Mouse (Mus musculus): ENCODE measurements around the gene Yipf2. TPM values are rescaled to one million over a fixed set of nuclear protein-coding genes. Genes with fewer than 3 reads are reported as not detected.

Yipf2 gene
- total and polyA plus RNA-seq, 3 experiments = 4.7 to 13.2 (median 6.8) TPM

- no peak for ATAC-seq (ENCODE audit: extremely low read depth, insufficient number of reproducible peaks, low FRiP score, poor library complexity, severe bottlenecking)
- peaks cover 25% of the 10 kb centered on the region for H3K4me1 ChIP-seq (ENCODE audit: insufficient read depth, low read depth, low read length)
- TF ChIP-seq CTCF (IDR thresholded peaks at IDR 0.05; ENCODE audit: low read depth, low read length) = no peak
- TF ChIP-seq POLR2AphosphoS5 (IDR thresholded peaks at IDR 0.05; ENCODE audit: insufficient replicate concordance, low read depth, low read length) = no peak
- TF ChIP-seq TAL1 (conservative IDR thresholded peaks at IDR 0.05; ENCODE audit: low read depth, low read length) = no peak
- H3K9me3 ChIP-seq (replicated peaks) = no peaks in the 10 kb centered on the region
- no peak overlapping the region for H3K4me3 ChIP-seq (ENCODE audit: low read depth, low read length)
- no peak for DNase-seq (ENCODE audit: low spot score)
- no peaks in the 10 kb centered on the region for H3K27me3 ChIP-seq (ENCODE audit: insufficient read depth, low read length)
- peaks cover 57% of the 10 kb centered on the region for H3K36me3 ChIP-seq (replicated peaks)
Observed at GRCm38 (mm10) chr9:21626571-21626970, 33.9 kb upstream of the Yipf2 start.

- Histone ChIP-seq H3K9me3 (replicated peaks) (no peaks in the 10 kb centered on the region), H3K27me3 (ENCODE audit: insufficient read depth, low read length) (no peaks in the 10 kb centered on the region), H3K4me1 (ENCODE audit: insufficient read depth, low read depth, low read length) (peaks cover 32% of the 10 kb centered on the region), H3K4me3 (ENCODE audit: low read depth, low read length) (no peak overlapping the region), H3K36me3 (replicated peaks) (peaks cover 59% of the 10 kb centered on the region)
- DNase-seq (ENCODE audit: low spot score) (no peak), ATAC-seq (ENCODE audit: extremely low read depth, insufficient number of reproducible peaks, low FRiP score, poor library complexity, severe bottlenecking) (no peak)
- TF ChIP-seq GATA2 (IDR thresholded peaks at IDR 0.05; ENCODE audit: borderline replicate concordance, low read depth, low read length) (no peak), TAL1 (conservative IDR thresholded peaks at IDR 0.05; ENCODE audit: low read depth, low read length) (no peak), GATA1 (IDR thresholded peaks at IDR 0.05; ENCODE audit: borderline replicate concordance, low read length) (no peak), CTCF (IDR thresholded peaks at IDR 0.05; ENCODE audit: low read depth, low read length) (no peak), POLR2AphosphoS5 (IDR thresholded peaks at IDR 0.05; ENCODE audit: insufficient replicate concordance, low read depth, low read length) (no peak)
Observed at GRCm38 (mm10) chr9:21625342-21626339, 33.0 kb upstream of the Yipf2 start.

GRCm38 (mm10) chr9:21622676-21623075 lies 30.0 kb upstream of the Yipf2 start:
- Histone ChIP-seq H3K27me3 (ENCODE audit: insufficient read depth, low read length) (no peaks in the 10 kb centered on the region), H3K4me1 (ENCODE audit: insufficient read depth, low read depth, low read length) (peaks cover 45% of the 10 kb centered on the region), H3K9me3 (replicated peaks) (no peaks in the 10 kb centered on the region), H3K36me3 (replicated peaks) (peaks cover 65% of the 10 kb centered on the region), H3K4me3 (ENCODE audit: low read depth, low read length) (no peak overlapping the region)
- no peak for DNase-seq (ENCODE audit: low spot score)
- ATAC-seq (ENCODE audit: extremely low read depth, insufficient number of reproducible peaks, low FRiP score, poor library complexity, severe bottlenecking) = no peak
- TF ChIP-seq TAL1 (conservative IDR thresholded peaks at IDR 0.05; ENCODE audit: low read depth, low read length) = no peak
- TF ChIP-seq POLR2AphosphoS5 (IDR thresholded peaks at IDR 0.05; ENCODE audit: insufficient replicate concordance, low read depth, low read length) = no peak
- TF ChIP-seq GATA2 (IDR thresholded peaks at IDR 0.05; ENCODE audit: borderline replicate concordance, low read depth, low read length) = no peak
- TF ChIP-seq GATA1 (IDR thresholded peaks at IDR 0.05; ENCODE audit: borderline replicate concordance, low read length) = no peak
- TF ChIP-seq CTCF (IDR thresholded peaks at IDR 0.05; ENCODE audit: low read depth, low read length) = no peak

GRCm38 (mm10) chr9:21620229-21620628 lies 27.6 kb upstream of the Yipf2 start:
- Histone ChIP-seq H3K36me3 (replicated peaks) (peaks cover 53% of the 10 kb centered on the region), H3K4me1 (ENCODE audit: insufficient read depth, low read depth, low read length) (peaks cover 45% of the 10 kb centered on the region), H3K9me3 (replicated peaks) (no peaks in the 10 kb centered on the region), H3K4me3 (ENCODE audit: low read depth, low read length) (no peak overlapping the region), H3K27me3 (ENCODE audit: insufficient read depth, low read length) (no peaks in the 10 kb centered on the region)
- no peak for ATAC-seq (ENCODE audit: extremely low read depth, insufficient number of reproducible peaks, low FRiP score, poor library complexity, severe bottlenecking)
- no peak for DNase-seq (ENCODE audit: low spot score)
- TF ChIP-seq TAL1 (conservative IDR thresholded peaks at IDR 0.05; ENCODE audit: low read depth, low read length) = no peak
- no peak for TF ChIP-seq GATA1 (IDR thresholded peaks at IDR 0.05; ENCODE audit: borderline replicate concordance, low read length)
- TF ChIP-seq POLR2AphosphoS5 (IDR thresholded peaks at IDR 0.05; ENCODE audit: insufficient replicate concordance, low read depth, low read length) = no peak
- TF ChIP-seq GATA2 (IDR thresholded peaks at IDR 0.05; ENCODE audit: borderline replicate concordance, low read depth, low read length) = no peak
- TF ChIP-seq CTCF (IDR thresholded peaks at IDR 0.05; ENCODE audit: low read depth, low read length) = no peak

- DNase-seq (ENCODE audit: low spot score) (no peak), ATAC-seq (ENCODE audit: extremely low read depth, insufficient number of reproducible peaks, low FRiP score, poor library complexity, severe bottlenecking) (no peak)
- Histone ChIP-seq H3K27me3 (ENCODE audit: insufficient read depth, low read length) (no peaks in the 10 kb centered on the region), H3K9me3 (replicated peaks) (no peaks in the 10 kb centered on the region), H3K4me3 (ENCODE audit: low read depth, low read length) (peak overlapping the region; percentile 79), H3K36me3 (replicated peaks) (peaks cover 32% of the 10 kb centered on the region), H3K4me1 (ENCODE audit: insufficient read depth, low read depth, low read length) (peaks cover 44% of the 10 kb centered on the region)
- TF ChIP-seq TAL1 (conservative IDR thresholded peaks at IDR 0.05; ENCODE audit: low read depth, low read length) (no peak), CTCF (IDR thresholded peaks at IDR 0.05; ENCODE audit: low read depth, low read length) (no peak), POLR2AphosphoS5 (IDR thresholded peaks at IDR 0.05; ENCODE audit: insufficient replicate concordance, low read depth, low read length) (no peak), GATA2 (IDR thresholded peaks at IDR 0.05; ENCODE audit: borderline replicate concordance, low read depth, low read length) (no peak), GATA1 (IDR thresholded peaks at IDR 0.05; ENCODE audit: borderline replicate concordance, low read length) (no peak)
Observed at GRCm38 (mm10) chr9:21617066-21617465, 24.4 kb upstream of the Yipf2 start.

- no peaks in the 10 kb centered on the region for H3K27me3 ChIP-seq (ENCODE audit: insufficient read depth, low read length)
Observed at GRCm38 (mm10) chr9:21616232-21616781, 23.7 kb upstream of the Yipf2 start.

More at GRCm38 (mm10) chr9:21616232-21616781, 23.7 kb upstream of the Yipf2 start:
- Histone ChIP-seq H3K36me3 (replicated peaks) (peaks cover 27% of the 10 kb centered on the region), H3K4me1 (ENCODE audit: insufficient read depth, low read depth, low read length) (peaks cover 42% of the 10 kb centered on the region), H3K4me3 (ENCODE audit: low read depth, low read length) (peak overlapping the region; percentile 79), H3K9me3 (replicated peaks) (no peaks in the 10 kb centered on the region)
- DNase-seq (ENCODE audit: low spot score) (peak; percentile 60), ATAC-seq (ENCODE audit: extremely low read depth, insufficient number of reproducible peaks, low FRiP score, poor library complexity, severe bottlenecking) (0 out of 2 replicates have a peak, but pooled peaks have one; percentile 4)
- TF ChIP-seq POLR2AphosphoS5 (IDR thresholded peaks at IDR 0.05; ENCODE audit: insufficient replicate concordance, low read depth, low read length) (no peak), GATA1 (IDR thresholded peaks at IDR 0.05; ENCODE audit: borderline replicate concordance, low read length) (no peak), TAL1 (conservative IDR thresholded peaks at IDR 0.05; ENCODE audit: low read depth, low read length) (no peak), GATA2 (IDR thresholded peaks at IDR 0.05; ENCODE audit: borderline replicate concordance, low read depth, low read length) (no peak), CTCF (IDR thresholded peaks at IDR 0.05; ENCODE audit: low read depth, low read length) (no peak)

All from G1E (cell line).